Mouse (Mus musculus): Measurements from ENCODE around the gene Olig3. TPM values are rescaled to one million over a fixed set of nuclear protein-coding genes. Genes with fewer than 3 reads are reported as not detected.
A peak's percentile ranks its signal among the peaks of the same experiment; 100 is the strongest.

Olig3 gene
- polyA plus RNA-seq (2015; fragmentation: Nextera tagmentation; extraction: Ambion mirVana), result 14.9 and 17.3 TPM in 2 replicates

GRCm38 (mm10) chr10:19356071-19356583, at the start of gene Olig3:
Olig3 (plus strand) TSS chr10:19356533.
- Histone ChIP-seq H3K27me3 (replicated peaks) (peaks cover 93% of the 10 kb centered on the region), H3K4me2 (peak within 1 kb of the TSS; percentile 46), H3K9me3 (replicated peaks) (no peaks in the 10 kb centered on the region), H3K4me3 (replicated peaks) (peak within 1 kb of the TSS; percentile 24), H3K4me1 (peaks cover 13% of the 10 kb centered on the region), H3K36me3 (no peaks in the 10 kb centered on the region), H3K27ac (replicated peaks) (no peak within 1 kb of the TSS), H3K9ac (replicated peaks) (no peak within 1 kb of the TSS)
- WGBS, result 3% methylated on average over 9 of the region's 9 CpGs
- no peak for ATAC-seq (ENCODE audit: low FRiP score)

DNA sequence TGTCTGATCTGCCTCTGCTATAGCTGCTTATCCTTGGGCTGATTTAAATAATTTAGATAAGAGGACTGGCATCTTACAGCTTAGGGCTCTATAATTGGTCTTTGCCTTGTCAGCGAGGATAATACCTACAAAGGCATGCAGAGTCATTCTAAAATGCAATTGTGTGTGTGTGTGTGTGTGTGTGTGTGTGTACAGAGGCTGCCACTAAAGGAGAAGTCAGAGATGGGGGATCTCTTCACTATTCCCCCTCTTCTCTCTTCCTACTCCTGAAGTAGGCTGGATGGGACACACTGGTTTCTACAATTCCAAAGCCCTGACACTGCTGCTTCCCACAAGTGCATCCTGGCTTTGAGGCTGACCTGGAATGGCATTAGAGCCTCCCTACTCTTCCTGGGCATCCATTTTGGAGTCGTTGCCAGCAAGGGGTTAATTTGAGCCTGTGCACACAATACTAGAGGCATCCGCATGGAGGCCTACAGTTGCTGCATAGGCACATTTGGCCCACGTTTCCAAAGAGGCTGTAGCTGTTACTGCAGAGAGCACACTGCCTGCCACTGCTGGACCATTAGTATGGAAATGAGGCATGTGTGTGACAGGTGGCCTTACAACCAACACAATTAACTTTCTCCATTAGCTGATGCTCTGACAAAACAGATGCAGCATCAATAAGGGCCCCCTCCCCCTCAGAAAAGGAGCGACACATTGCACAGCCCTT, 46.5 kb upstream of the Olig3 start:
- Histone ChIP-seq H3K9me3 (replicated peaks) (no peaks in the 10 kb centered on the region), H3K9ac (replicated peaks) (no peak overlapping the region), H3K27me3 (replicated peaks) (peaks cover 41% of the 10 kb centered on the region), H3K4me2 (peak overlapping the region; percentile 9; the same call in 1 of the 2 replicates), H3K36me3 (no peaks in the 10 kb centered on the region), H3K27ac (replicated peaks) (no peak overlapping the region), H3K4me1 (peaks cover 11% of the 10 kb centered on the region), H3K4me3 (replicated peaks) (no peak overlapping the region)
- 23% methylated on average over 5 of the region's 5 CpGs for WGBS
- peak; percentile 93 for ATAC-seq (ENCODE audit: low FRiP score)

DNA sequence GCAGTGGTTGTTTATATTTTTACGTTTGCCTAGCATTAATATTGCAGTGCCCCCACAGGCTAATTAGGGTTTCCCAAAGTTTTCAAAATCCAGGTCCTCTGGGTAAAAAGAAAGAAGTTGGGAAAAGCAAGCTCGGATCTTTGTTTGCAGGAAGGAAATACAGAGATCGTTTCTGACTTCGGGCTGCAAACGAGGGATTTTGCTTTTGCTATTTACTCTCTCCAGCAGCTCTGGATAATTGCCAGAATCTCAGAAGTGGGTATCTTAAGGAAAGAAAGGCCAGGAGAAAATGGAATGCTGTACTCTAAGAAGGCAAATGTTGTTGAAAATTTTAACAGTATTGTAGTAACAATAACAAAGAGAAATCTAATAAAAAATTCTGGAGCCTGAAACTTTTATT, 45.9 kb upstream of the Olig3 start:
- Histone ChIP-seq H3K4me2 (peak overlapping the region; percentile 9; the same call in 1 of the 2 replicates), H3K9ac (replicated peaks) (no peak overlapping the region), H3K4me1 (peaks cover 11% of the 10 kb centered on the region), H3K27me3 (replicated peaks) (peaks cover 43% of the 10 kb centered on the region), H3K9me3 (replicated peaks) (no peaks in the 10 kb centered on the region), H3K36me3 (no peaks in the 10 kb centered on the region), H3K4me3 (replicated peaks) (no peak overlapping the region), H3K27ac (replicated peaks) (no peak overlapping the region)
- WGBS, result 15% methylated on average over 5 of the region's 5 CpGs
- no peak for ATAC-seq (ENCODE audit: low FRiP score)

DNA sequence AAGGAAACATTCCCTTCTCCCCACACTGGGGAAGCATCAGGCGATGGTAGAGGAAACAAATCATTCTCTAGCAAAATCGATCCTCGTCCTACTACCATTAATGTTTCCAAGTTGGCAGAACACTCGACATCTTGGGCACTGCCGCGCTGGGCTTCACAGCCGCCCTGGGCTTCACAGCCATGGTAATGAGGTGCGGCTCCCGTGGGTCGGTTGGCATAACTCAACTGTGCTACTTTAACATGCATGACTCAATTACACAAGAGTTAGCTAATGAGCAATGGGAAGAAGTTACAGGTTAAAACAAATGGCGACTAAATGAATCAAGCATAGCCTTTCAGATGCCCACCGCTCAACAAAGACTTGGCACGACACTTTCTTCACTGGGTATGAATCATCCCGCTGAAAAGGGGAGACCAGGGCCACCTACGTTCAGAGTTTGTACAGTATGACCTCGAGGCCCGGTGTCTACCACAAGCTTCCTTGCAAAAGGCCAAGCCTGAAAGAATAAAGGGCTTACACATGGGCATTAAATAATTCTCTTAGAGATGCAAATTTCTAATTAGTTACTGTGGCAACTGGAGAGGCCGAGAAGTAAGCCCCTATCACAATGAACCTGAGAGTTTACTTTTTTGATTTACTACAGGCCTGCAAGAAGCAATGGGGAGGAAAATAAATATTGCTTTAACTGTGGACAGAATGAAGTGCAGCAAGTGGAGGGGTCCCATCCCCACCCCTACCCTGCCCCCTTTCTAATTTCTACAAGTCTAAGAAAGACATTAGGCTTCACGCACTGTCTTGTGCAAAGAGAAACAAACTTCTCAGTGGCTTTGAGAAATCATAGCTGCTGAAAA, 38.1 kb upstream of the Olig3 start:
- Histone ChIP-seq H3K9me3 (replicated peaks) (no peaks in the 10 kb centered on the region), H3K9ac (replicated peaks) (no peak overlapping the region), H3K4me3 (replicated peaks) (no peak overlapping the region), H3K4me2 (no peak overlapping the region), H3K27me3 (replicated peaks) (peaks cover 86% of the 10 kb centered on the region), H3K4me1 (no peaks in the 10 kb centered on the region), H3K27ac (replicated peaks) (no peak overlapping the region), H3K36me3 (no peaks in the 10 kb centered on the region)
- WGBS, result 31% methylated on average over 19 of the region's 19 CpGs
- peak; percentile 61 for ATAC-seq (ENCODE audit: low FRiP score)

DNA sequence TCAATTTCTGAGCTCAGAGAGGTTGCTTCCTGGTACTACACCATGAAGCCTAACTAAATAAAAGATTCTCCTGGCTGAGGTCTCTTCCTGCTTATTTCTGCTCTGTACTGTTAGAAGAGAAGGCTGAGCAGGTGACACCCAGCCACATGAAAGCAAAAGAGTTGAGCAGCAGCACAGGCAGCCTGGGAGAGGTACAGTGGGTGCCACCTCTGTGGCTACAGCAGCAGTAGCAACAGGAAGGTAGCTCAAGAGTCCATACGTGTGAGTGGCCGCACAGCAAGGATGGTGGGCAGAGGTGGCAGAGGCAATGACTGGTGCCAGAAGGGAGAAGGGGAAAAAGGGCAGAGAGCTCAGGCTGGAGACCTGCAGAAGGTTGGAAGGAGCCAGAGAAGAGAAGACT, 34.6 kb upstream of the Olig3 start:
- Histone ChIP-seq H3K27me3 (replicated peaks) (peaks cover 61% of the 10 kb centered on the region), H3K4me3 (replicated peaks) (no peak overlapping the region), H3K27ac (replicated peaks) (no peak overlapping the region), H3K9me3 (replicated peaks) (no peaks in the 10 kb centered on the region), H3K9ac (replicated peaks) (no peak overlapping the region), H3K36me3 (no peaks in the 10 kb centered on the region), H3K4me1 (no peaks in the 10 kb centered on the region), H3K4me2 (no peak overlapping the region)
- 78% methylated on average over 2 of the region's 2 CpGs for WGBS
- no peak for ATAC-seq (ENCODE audit: low FRiP score)

GRCm38 (mm10) chr10:19329191-19329777, 27.0 kb upstream of the Olig3 start:
- Histone ChIP-seq H3K9ac (replicated peaks) (no peak overlapping the region), H3K27me3 (replicated peaks) (peaks cover 45% of the 10 kb centered on the region), H3K4me2 (no peak overlapping the region), H3K36me3 (no peaks in the 10 kb centered on the region), H3K4me3 (replicated peaks) (no peak overlapping the region), H3K27ac (replicated peaks) (no peak overlapping the region), H3K4me1 (no peaks in the 10 kb centered on the region), H3K9me3 (replicated peaks) (no peaks in the 10 kb centered on the region)
- 10% methylated on average over 3 of the region's 3 CpGs for WGBS
- ATAC-seq (ENCODE audit: low FRiP score), result no peak

DNA sequence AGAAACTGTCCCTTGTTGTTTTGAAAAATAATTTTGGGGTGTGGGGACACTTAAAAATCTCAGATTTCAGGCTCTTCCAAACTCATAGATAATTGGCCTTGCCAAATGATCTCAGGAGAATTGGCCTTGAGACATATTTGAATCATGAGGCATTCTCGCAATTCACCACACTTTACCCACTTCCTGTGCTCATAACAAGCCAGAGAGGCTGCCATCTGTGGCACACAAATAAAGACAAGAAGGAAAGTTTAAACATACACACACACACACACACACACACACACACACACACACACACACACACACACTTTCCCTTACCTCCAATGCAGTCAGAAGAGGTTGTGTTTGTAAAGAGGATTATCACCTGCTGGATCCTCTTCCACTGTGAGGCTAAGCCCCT, 22.9 kb upstream of the Olig3 start:
- ATAC-seq (ENCODE audit: low FRiP score), result no peak
- 82% methylated on average over 1 of the region's 1 CpGs for WGBS
- H3K36me3 ChIP-seq, result no peaks in the 10 kb centered on the region
- no peak overlapping the region for H3K9ac ChIP-seq (replicated peaks)
- H3K27ac ChIP-seq (replicated peaks), result no peak overlapping the region
- no peak overlapping the region for H3K4me3 ChIP-seq (replicated peaks)
- no peak overlapping the region for H3K4me2 ChIP-seq
- H3K27me3 ChIP-seq (replicated peaks), result peaks cover 32% of the 10 kb centered on the region
- H3K4me1 ChIP-seq, result no peaks in the 10 kb centered on the region
- H3K9me3 ChIP-seq (replicated peaks), result no peaks in the 10 kb centered on the region

GRCm38 (mm10) chr10:19338695-19339630, 17.4 kb upstream of the Olig3 start:
- Histone ChIP-seq H3K4me1 (peaks cover 3% of the 10 kb centered on the region; the same call in 1 of the 2 replicates), H3K9ac (replicated peaks) (no peak overlapping the region), H3K4me3 (replicated peaks) (no peak overlapping the region), H3K36me3 (no peaks in the 10 kb centered on the region), H3K27ac (replicated peaks) (no peak overlapping the region), H3K4me2 (no peak overlapping the region), H3K27me3 (replicated peaks) (peaks cover 56% of the 10 kb centered on the region), H3K9me3 (replicated peaks) (no peaks in the 10 kb centered on the region)
- no peak for ATAC-seq (ENCODE audit: low FRiP score)
- 15% methylated on average over 18 of the region's 18 CpGs for WGBS

GRCm38 (mm10) chr10:19344039-19344438, 12.3 kb upstream of the Olig3 start:
- H3K9ac ChIP-seq (replicated peaks), result no peak overlapping the region
- no peaks in the 10 kb centered on the region for H3K9me3 ChIP-seq (replicated peaks)
- H3K4me1 ChIP-seq, result no peaks in the 10 kb centered on the region
- H3K27me3 ChIP-seq (replicated peaks), result peaks cover 73% of the 10 kb centered on the region
- ATAC-seq (ENCODE audit: low FRiP score), result no peak
- WGBS, result 92% methylated on average over 6 of the region's 6 CpGs
- no peak overlapping the region for H3K4me2 ChIP-seq
- H3K27ac ChIP-seq (replicated peaks), result no peak overlapping the region
- H3K36me3 ChIP-seq, result no peaks in the 10 kb centered on the region
- H3K4me3 ChIP-seq (replicated peaks), result no peak overlapping the region

- peaks cover 4% of the 10 kb centered on the region; the same call in 1 of the 2 replicates for H3K4me1 ChIP-seq
- peaks cover 72% of the 10 kb centered on the region for H3K27me3 ChIP-seq (replicated peaks)
- no peak overlapping the region for H3K4me3 ChIP-seq (replicated peaks)
- no peak overlapping the region for H3K9ac ChIP-seq (replicated peaks)
- WGBS, result 49% methylated on average over 3 of the region's 3 CpGs
- H3K9me3 ChIP-seq (replicated peaks), result no peaks in the 10 kb centered on the region
- ATAC-seq (ENCODE audit: low FRiP score), result no peak
- no peak overlapping the region for H3K4me2 ChIP-seq
- no peaks in the 10 kb centered on the region for H3K36me3 ChIP-seq
- no peak overlapping the region for H3K27ac ChIP-seq (replicated peaks)
Measured at GRCm38 (mm10) chr10:19349326-19349725, 7.0 kb upstream of the Olig3 start.

All from neural tube, embryonic 15.5 days (tissue).